Mouse (Mus musculus): ENCODE data around the gene Bag2. TPM values are rescaled to one million over a fixed set of nuclear protein-coding genes. Genes with fewer than 3 reads are reported as not detected.

Bag2 gene
- total and polyA plus RNA-seq, 3 experiments, result 74.2 to 88.8 TPM; not detected in 1

GRCm38 (mm10) chr1:33763826-33764225 lies 6.2 kb upstream of the Bag2 start:
- Histone ChIP-seq H3K79me2 (ENCODE audit: control insufficient read depth, insufficient read depth, low read length, poor library complexity) (no peaks in the 10 kb centered on the region), H3K27ac (ENCODE audit: control insufficient read depth, low read depth, low read length) (no peak overlapping the region), H3K36me3 (ENCODE audit: control insufficient read depth in 1 of 2, insufficient read depth in 2 of 2, low read length in 2 of 2) (peaks cover under 1 to 6% of the 10 kb centered on the region in 2 experiments; a peak in 3 of 4 replicates), H3K9me3 (replicated peaks; ENCODE audit: insufficient read depth, low read length) (no peaks in the 10 kb centered on the region), H3K4me3 (ENCODE audit: control insufficient read depth in 1 of 2, insufficient read depth in 1 of 2, low read depth in 2 of 2, low read length in 2 of 2) (no peak overlapping the region), H3K9ac (ENCODE audit: control insufficient read depth, low read depth, low read length, poor library complexity, severe bottlenecking) (no peak overlapping the region), H3K27me3 (ENCODE audit: control insufficient read depth in 1 of 2, insufficient read depth in 2 of 2, low read length in 2 of 2) (no peaks in the 10 kb centered on the region), H3K4me1 (ENCODE audit: control insufficient read depth in 1 of 2, insufficient read depth in 2 of 2, low read length in 2 of 2) (no peaks in the 10 kb centered on the region; a peak in 2 of 4 replicates)
- TF ChIP-seq ZKSCAN1 (IDR thresholded peaks at IDR 0.05; ENCODE audit: low read depth, low read length) (no peak), SMC3 (IDR thresholded peaks at IDR 0.05; ENCODE audit: low read depth, low read length) (no peak), CHD2 (IDR thresholded peaks at IDR 0.05; ENCODE audit: low read length) (no peak), SIN3A (IDR thresholded peaks at IDR 0.05; ENCODE audit: low read length) (no peak), ZC3H11A (IDR thresholded peaks at IDR 0.05; ENCODE audit: low read depth, low read length) (no peak), E2F4 (IDR thresholded peaks at IDR 0.05; ENCODE audit: borderline replicate concordance, low read depth, low read length) (no peak), CTCF (IDR thresholded peaks at IDR 0.05 in 2 of 3, conservative IDR thresholded peaks at IDR 0.05 in 1 of 3; ENCODE audit: control insufficient read depth in 1 of 3, insufficient read depth in 1 of 3, low read depth in 2 of 3, low read length in 3 of 3, poor library complexity in 1 of 3, severe bottlenecking in 1 of 3) (no peak), MAZ (IDR thresholded peaks at IDR 0.05; ENCODE audit: low read depth, low read length) (no peak), BHLHE40 (IDR thresholded peaks at IDR 0.05; ENCODE audit: borderline replicate concordance, low read depth, low read length) (no peak), RAD21 (IDR thresholded peaks at IDR 0.05; ENCODE audit: low read depth, low read length) (no peak), NRF1 (IDR thresholded peaks at IDR 0.05; ENCODE audit: insufficient read depth, low read depth, low read length, poor library complexity, severe bottlenecking) (no peak), MAFK (IDR thresholded peaks at IDR 0.05; ENCODE audit: borderline replicate concordance, low read depth, low read length) (no peak), ETS1 (IDR thresholded peaks at IDR 0.05; ENCODE audit: low read depth, low read length) (no peak)
- no peak for DNase-seq (ENCODE audit: low read depth, low spot score)

GRCm38 (mm10) chr1:33758488-33758887 lies 893 bp upstream of the Bag2 start:
- DNase-seq (ENCODE audit: low read depth, low spot score), result peak; percentile 76
- Histone ChIP-seq H3K4me1 (ENCODE audit: control insufficient read depth in 1 of 2, insufficient read depth in 2 of 2, low read length in 2 of 2) (peaks cover 7 to 19% of the 10 kb centered on the region in 2 experiments), H3K27me3 (ENCODE audit: control insufficient read depth in 1 of 2, insufficient read depth in 2 of 2, low read length in 2 of 2) (no peaks in the 10 kb centered on the region), H3K36me3 (ENCODE audit: control insufficient read depth in 1 of 2, insufficient read depth in 2 of 2, low read length in 2 of 2) (peaks cover 0 to 24% of the 10 kb centered on the region in 2 experiments; a peak in 2 of 4 replicates), H3K27ac (ENCODE audit: control insufficient read depth, low read depth, low read length) (peak overlapping the region; percentile 78), H3K9ac (ENCODE audit: control insufficient read depth, low read depth, low read length, poor library complexity, severe bottlenecking) (peak overlapping the region; percentile 87), H3K4me3 (ENCODE audit: control insufficient read depth in 1 of 2, insufficient read depth in 1 of 2, low read depth in 2 of 2, low read length in 2 of 2) (peak overlapping the region; percentile 77 to 78), H3K79me2 (ENCODE audit: control insufficient read depth, insufficient read depth, low read length, poor library complexity) (peaks cover 43% of the 10 kb centered on the region), H3K9me3 (replicated peaks; ENCODE audit: insufficient read depth, low read length) (no peaks in the 10 kb centered on the region)
- TF ChIP-seq TBP (IDR thresholded peaks at IDR 0.05; ENCODE audit: low read depth, low read length), result 0 out of 2 replicates have a peak, but pooled peaks have one; percentile 24
- TF ChIP-seq ZMIZ1 (IDR thresholded peaks at IDR 0.05; ENCODE audit: low read depth, low read length), result no peak
- TF ChIP-seq MXI1 (IDR thresholded peaks at IDR 0.05; ENCODE audit: low read depth, low read length), result 0 out of 2 replicates have a peak, but pooled peaks have one; percentile 13
- TF ChIP-seq EP300 (IDR thresholded peaks at IDR 0.05; ENCODE audit: low read depth in 1 of 2, low read length in 2 of 2), result peak in 1 of 2 experiments; percentile 26; a peak in 1 of 4 replicates
- TF ChIP-seq JUND (IDR thresholded peaks at IDR 0.05; ENCODE audit: low read depth, low read length), result no peak
- 0 out of 2 replicates have a peak, but pooled peaks have one; percentile 23 for TF ChIP-seq POLR2AphosphoS2 (IDR thresholded peaks at IDR 0.05; ENCODE audit: low read length)
- TF ChIP-seq TCF12 (IDR thresholded peaks at IDR 0.05; ENCODE audit: low read depth, low read length), result 0 out of 2 replicates have a peak, but pooled peaks have one; percentile 23
- TF ChIP-seq MAX (IDR thresholded peaks at IDR 0.05; ENCODE audit: low read length), result peak; percentile 48

Data from MEL (cell line).